Mouse (Mus musculus) G1E (cell line): ENCODE data around the gene Mfsd4a. TPM values are rescaled to one million over a fixed set of nuclear protein-coding genes. Genes with fewer than 3 reads are reported as not detected.

Experiments used
- ATAC-seq: 2 replicates; pipeline ENCODE4 v1.8.0; 2016; ENCODE audit warnings: mild to moderate bottlenecking; ENCODE audit not compliant: insufficient number of reproducible peaks, poor library complexity, low FRiP score, severe bottlenecking; ENCODE audit errors: extremely low read depth
- DNase-seq: peaks from one replicate; pipeline ENCODE4 v3.0.0; 2012; ENCODE audit warnings: low spot score
- H3K27me3 ChIP-seq: 2 replicates; pipeline ENCODE4 v1.6.1; 2012; ENCODE audit warnings: mild to moderate bottlenecking, low read length, inconsistent platforms; ENCODE audit not compliant: insufficient read depth
- H3K36me3 ChIP-seq: replicated peaks from 2 replicates; pipeline ENCODE3; 2012; ENCODE audit warnings: mild to moderate bottlenecking, inconsistent platforms
- H3K4me1 ChIP-seq: 2 replicates; pipeline ENCODE4 v1.6.1; 2012; ENCODE audit warnings: low read depth, low read length, inconsistent platforms, mixed read lengths; ENCODE audit not compliant: insufficient read depth
- H3K4me3 ChIP-seq: 2 replicates; pipeline ENCODE4 v1.5.1; 2012; ENCODE audit warnings: low read depth, mild to moderate bottlenecking, inconsistent platforms, low read length, moderate library complexity, mixed read lengths
- H3K9me3 ChIP-seq: replicated peaks from 2 replicates; pipeline ENCODE4 v1.6.1; 2012; ENCODE audit warnings: inconsistent platforms
- CTCF ChIP-seq: IDR thresholded peaks from 2 replicates; pipeline ENCODE4 v1.5.1; 2012; ENCODE audit warnings: low read depth, low read length, inconsistent platforms, mixed read lengths
- GATA1 ChIP-seq: IDR thresholded peaks from 2 replicates; pipeline ENCODE4 v1.6.1; 2012; ENCODE audit warnings: borderline replicate concordance, low read length, inconsistent platforms, mixed read lengths
- GATA2 ChIP-seq: IDR thresholded peaks from 2 replicates; pipeline ENCODE4 v1.6.1; 2012; ENCODE audit warnings: low read depth, low read length, inconsistent platforms, borderline replicate concordance
- POLR2AphosphoS5 ChIP-seq: IDR thresholded peaks from 2 replicates; pipeline ENCODE4 v1.6.1; 2012; ENCODE audit warnings: low read depth, low read length, inconsistent platforms; ENCODE audit not compliant: insufficient replicate concordance
- TAL1 ChIP-seq: conservative IDR thresholded peaks from 2 replicates; pipeline ENCODE4 v1.6.1; 2012; ENCODE audit warnings: low read depth, low read length, inconsistent platforms, mixed read lengths
- polyA plus RNA-seq: library from polyadenylated mRNA; stranded (reverse); fragments of >175 nt; gene quantifications from 2 replicates; pipeline ENCODE4 v1.2.3, GENCODE M21; 2012
- total RNA-seq, 2 experiments: library from RNA; stranded (forward) in 1 of 2; stranded (reverse) in 1 of 2; fragments of 200-1000 nt in 1 of 2; fragments of >200 nt in 1 of 2; fragmentation: Nextera tagmentation in 1 of 2; gene quantifications; 2 replicates each; pipeline ENCODE4 v1.2.3; 2014 to 2017

Mfsd4a gene
- total and polyA plus RNA-seq, 3 experiments, result 1.0 TPM; not detected in 2

- Histone ChIP-seq H3K9me3 (no peaks in the 10 kb centered on the region), H3K36me3 (peaks cover 83% of the 10 kb centered on the region), H3K4me1 (peaks cover 25% of the 10 kb centered on the region), H3K4me3 (no peak overlapping the region), H3K27me3 (no peaks in the 10 kb centered on the region)
- DNase-seq, result no peak
- peak; percentile 66 for TF ChIP-seq CTCF
- no peak for TF ChIP-seq POLR2AphosphoS5
- no peak; the same call in 1 of the 2 replicates for ATAC-seq
Observed at GRCm38 (mm10) chr1:132014800-132015199, 53.1 kb downstream of the Mfsd4a start.

- TF ChIP-seq CTCF (no peak), GATA2 (no peak), POLR2AphosphoS5 (no peak), GATA1 (no peak), TAL1 (no peak)
- peaks cover 36% of the 10 kb centered on the region for H3K4me1 ChIP-seq
- no peaks in the 10 kb centered on the region for H3K9me3 ChIP-seq
- ATAC-seq (no peak), DNase-seq (no peak)
- no peak overlapping the region for H3K4me3 ChIP-seq
- no peaks in the 10 kb centered on the region for H3K27me3 ChIP-seq
- H3K36me3 ChIP-seq, result peaks cover 65% of the 10 kb centered on the region
Observed at GRCm38 (mm10) chr1:132012861-132013260, 55.0 kb downstream of the Mfsd4a start.

- Histone ChIP-seq H3K9me3 (no peaks in the 10 kb centered on the region), H3K36me3 (peaks cover 54% of the 10 kb centered on the region), H3K4me1 (peaks cover 40% of the 10 kb centered on the region), H3K27me3 (no peaks in the 10 kb centered on the region), H3K4me3 (no peak overlapping the region)
- ATAC-seq (no peak), DNase-seq (no peak)
- TF ChIP-seq POLR2AphosphoS5, result no peak
- no peak for TF ChIP-seq GATA1
- no peak for TF ChIP-seq TAL1
- TF ChIP-seq CTCF, result no peak
- TF ChIP-seq GATA2, result no peak
Observed at GRCm38 (mm10) chr1:132011785-132012184, 56.1 kb downstream of the Mfsd4a start.

- H3K27me3 ChIP-seq, result no peaks in the 10 kb centered on the region
- H3K4me1 ChIP-seq, result peaks cover 47% of the 10 kb centered on the region
- DNase-seq (no peak), ATAC-seq (no peak)
- peaks cover 49% of the 10 kb centered on the region for H3K36me3 ChIP-seq
- no peaks in the 10 kb centered on the region for H3K9me3 ChIP-seq
- TF ChIP-seq POLR2AphosphoS5, result no peak
- no peak for TF ChIP-seq GATA2
- no peak for TF ChIP-seq CTCF
- TF ChIP-seq GATA1, result no peak
- no peak for TF ChIP-seq TAL1
- no peak overlapping the region for H3K4me3 ChIP-seq
Observed at GRCm38 (mm10) chr1:132010632-132011501, 57.0 kb downstream of the Mfsd4a start.

- Histone ChIP-seq H3K27me3 (no peaks in the 10 kb centered on the region), H3K4me3 (peak overlapping the region; percentile 81), H3K4me1 (peaks cover 49% of the 10 kb centered on the region), H3K36me3 (peaks cover 31% of the 10 kb centered on the region), H3K9me3 (no peaks in the 10 kb centered on the region)
- TF ChIP-seq CTCF (no peak), GATA1 (no peak), GATA2 (no peak), TAL1 (no peak), POLR2AphosphoS5 (no peak)
- peak; percentile 33 for DNase-seq
- no peak for ATAC-seq
Observed at GRCm38 (mm10) chr1:132008881-132009644, 58.8 kb downstream of the Mfsd4a start.
